Mouse (Mus musculus) layer of hippocampus, postnatal 36 days (tissue): ENCODE measurements around the gene Krt88. TPM values are rescaled to one million over a fixed set of nuclear protein-coding genes. Genes with fewer than 3 reads are reported as not detected.
A peak's percentile ranks its signal among the peaks of the same experiment; 100 is the strongest.

Experiments
- DNase-seq, 2 experiments: peaks; one replicate each; pipeline ENCODE4 v3.0.0; 2022
- total RNA-seq, 2 experiments: library from RNA; stranded (reverse); gene quantifications; 2 replicates each; pipeline ENCODE4 v1.2.3; 2021

Krt88 gene
- total RNA-seq, 2 experiments from 2014 or later = not detected

- DNase-seq = peak; percentile 30 to 43
Measured at GRCm38 (mm10) chr15:101479007-101479665, 31.6 kb downstream of the Krt88 start.

- no peak for DNase-seq
Measured at GRCm38 (mm10) chr15:101479666-101480060, 32.1 kb downstream of the Krt88 start.

GRCm38 (mm10) chr15:101482056-101482455 lies 34.5 kb downstream of the Krt88 start:
- no peak for DNase-seq

GRCm38 (mm10) chr15:101483646-101484045 lies 36.1 kb downstream of the Krt88 start:
- no peak for DNase-seq

DNA sequence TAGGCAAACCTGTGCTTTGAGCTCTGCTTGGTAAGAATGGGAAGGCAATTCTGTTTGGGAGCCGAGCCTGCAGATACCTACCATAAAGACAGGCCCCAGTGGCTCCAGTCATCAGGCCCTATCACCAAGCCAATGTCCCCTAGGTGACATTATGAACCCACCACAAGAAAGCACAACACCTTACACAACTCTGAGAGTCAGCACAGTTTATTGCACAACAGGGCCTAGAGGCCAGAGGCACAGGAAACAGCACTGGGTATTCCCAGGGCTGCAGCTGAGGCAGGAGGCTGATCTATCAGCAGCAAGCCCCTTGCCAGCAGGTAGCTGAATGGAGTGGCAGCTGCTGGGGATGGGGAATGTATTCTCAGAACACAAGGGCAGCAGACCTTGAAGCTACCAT lies 37.4 kb downstream of the Krt88 start:
- DNase-seq = no peak

DNA sequence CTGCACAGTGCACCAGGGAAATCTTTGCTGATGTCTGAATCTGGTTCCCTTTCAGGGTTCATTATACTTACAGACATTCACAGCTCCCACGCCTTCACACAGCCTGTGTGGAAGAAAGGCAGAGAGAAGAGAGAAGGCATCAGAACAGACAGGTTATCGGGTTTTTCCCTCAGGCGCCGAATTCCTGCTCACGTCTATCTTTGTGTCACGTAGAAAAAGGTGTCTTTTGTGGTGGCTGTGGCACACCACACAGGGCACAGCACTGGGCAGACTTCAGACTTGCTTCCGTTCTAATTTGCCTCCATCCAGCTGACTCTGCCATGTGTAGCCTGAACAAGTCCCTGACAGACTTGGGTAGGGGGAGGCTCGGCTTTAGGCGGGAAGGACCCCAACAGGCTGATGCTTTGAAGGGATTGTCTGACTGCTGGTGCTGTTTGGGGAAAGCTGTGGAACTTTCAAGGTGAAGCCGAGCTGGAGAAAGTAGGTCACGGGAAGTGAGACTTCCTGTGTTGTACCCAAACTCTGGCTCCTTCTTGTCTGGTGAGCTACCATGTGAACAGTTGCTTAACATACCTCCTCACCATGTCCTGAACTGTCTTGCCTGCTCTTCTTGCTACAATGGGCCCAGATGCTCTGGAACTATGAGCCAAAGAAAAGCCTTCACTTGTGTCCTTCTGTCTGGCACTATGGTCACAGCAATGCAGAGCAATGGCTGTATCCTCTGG lies 38.5 kb downstream of the Krt88 start:
- DNase-seq = peak in 1 of 2 experiments; percentile 11

- DNase-seq = no peak
Measured at GRCm38 (mm10) chr15:101491431-101491830, 43.9 kb downstream of the Krt88 start, which contains the start of gene Krt83. Krt83 (minus strand) TSS chr15:101491512.

GRCm38 (mm10) chr15:101492718-101493117 lies 45.2 kb downstream of the Krt88 start:
- no peak for DNase-seq

DNA sequence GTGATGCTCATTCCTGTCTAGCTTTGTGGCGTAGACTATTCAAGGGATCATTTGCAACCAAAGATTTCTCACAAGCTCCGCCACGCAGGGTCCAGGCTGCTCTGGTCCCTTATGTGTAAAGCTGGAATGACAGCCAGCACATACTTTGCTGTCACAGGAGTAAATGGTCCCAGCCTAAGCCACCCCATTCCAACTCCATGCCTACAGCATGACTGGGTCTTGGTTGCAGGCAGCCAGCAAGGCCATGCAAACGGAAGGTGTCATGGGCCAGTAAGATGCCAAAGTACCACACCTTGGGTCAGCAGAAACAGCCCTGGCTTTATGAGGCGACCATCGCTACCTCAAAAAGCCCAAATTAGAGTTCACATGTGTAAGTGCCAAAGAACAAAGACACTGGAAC lies 46.2 kb downstream of the Krt88 start:
- no peak for DNase-seq

- no peak for DNase-seq
Measured at GRCm38 (mm10) chr15:101494203-101494602, 46.7 kb downstream of the Krt88 start.

DNA sequence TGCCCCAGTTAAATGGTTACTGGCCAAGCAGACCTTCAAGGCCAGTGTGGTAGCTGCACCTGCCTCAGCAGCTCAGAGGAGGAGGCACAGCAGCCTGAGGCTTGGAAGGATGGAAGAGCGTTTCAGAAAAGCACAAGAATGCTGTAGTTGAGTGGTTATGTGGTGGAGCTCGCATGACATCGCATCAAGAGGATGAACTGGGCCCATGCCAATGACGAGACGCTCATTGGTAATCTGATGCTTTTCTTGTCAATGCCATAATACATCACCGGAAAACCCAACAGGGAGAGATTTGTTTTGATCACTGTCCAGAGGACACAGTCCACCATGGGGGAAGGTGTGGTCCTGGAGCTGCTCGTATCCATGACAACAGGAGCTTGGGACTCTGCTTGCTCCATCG lies 47.7 kb downstream of the Krt88 start:
- DNase-seq = no peak

- DNase-seq = no peak
Measured at GRCm38 (mm10) chr15:101497181-101497580, 49.6 kb downstream of the Krt88 start.

Other genes starting within 250 kb of the Krt88 start
- 10 to 100 TPM; 68.7 to 70.3 TPM for gene Grasp, start 223.6 kb upstream of the Krt88 start, total RNA-seq
- 10 to 100 TPM; 53.8 to 63.8 TPM for gene Nr4a1, start 193.5 kb upstream of the Krt88 start, total RNA-seq
- gene Atg101, start 163.5 kb upstream of the Krt88 start, total RNA-seq = 10 to 100 TPM; 48.8 to 49.5 TPM
- under 1 TPM; 0.20 to 0.30 TPM for gene 6030408B16Rik, start 154.5 kb upstream of the Krt88 start, total RNA-seq
- gene Krt80, start 77.6 kb upstream of the Krt88 start, total RNA-seq = under 1 TPM in 1 of 2 experiments, not detected in 1; 0.46 TPM
- not detected for gene Krt7, start 36.7 kb upstream of the Krt88 start, total RNA-seq
- gene Krt87, start 8.9 kb upstream of the Krt88 start, total RNA-seq = under 1 TPM; 0.48 to 0.77 TPM
- gene Krt81, start 16.0 kb downstream of the Krt88 start, total RNA-seq = not detected
- gene Krt86, start 25.7 kb downstream of the Krt88 start, total RNA-seq = not detected
- gene Krt83, start 43.8 kb downstream of the Krt88 start, total RNA-seq = not detected
- gene Gm49425, start 69.5 kb downstream of the Krt88 start, total RNA-seq = not detected
- gene Krt84, start 85.1 kb downstream of the Krt88 start, total RNA-seq = not detected
- gene Krt82, start 102.9 kb downstream of the Krt88 start, total RNA-seq = not detected
- gene Krt90, start 115.2 kb downstream of the Krt88 start, total RNA-seq = not detected
- gene Krt75, start 126.2 kb downstream of the Krt88 start, total RNA-seq = not detected
- not detected for gene Gm5414, start 180.4 kb downstream of the Krt88 start, total RNA-seq
- not detected for gene Gm5478, start 199.6 kb downstream of the Krt88 start, total RNA-seq
- gene Krt6b, start 232.5 kb downstream of the Krt88 start, total RNA-seq = not detected
- not detected for gene Krt6a, start 246.6 kb downstream of the Krt88 start, total RNA-seq